Mouse (Mus musculus): ENCODE measurements around the gene Arhgdib.

Arhgdib gene

DNA sequence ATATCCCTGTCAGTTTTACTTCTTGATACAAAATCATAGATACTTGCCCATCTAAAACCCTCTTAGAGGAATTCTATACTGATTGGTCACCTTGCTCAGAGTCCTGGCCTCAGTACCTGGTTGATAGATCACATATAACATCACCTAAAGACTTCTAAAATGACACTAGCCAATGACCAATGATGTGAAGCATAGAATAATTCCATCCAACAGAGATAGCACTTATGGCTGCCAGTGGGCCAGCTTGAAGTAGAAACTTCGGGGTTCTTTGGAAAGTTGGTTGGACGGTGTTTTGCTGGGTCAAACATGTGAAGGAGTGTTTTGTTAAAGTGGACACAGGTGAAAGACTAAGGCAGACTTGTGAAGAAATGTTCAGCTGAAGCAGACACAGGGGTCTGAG, 8.5 kb upstream of the Arhgdib start:
- no peak for DNase-seq (ENCODE audit: low spot score in 2 of 2)

DNA sequence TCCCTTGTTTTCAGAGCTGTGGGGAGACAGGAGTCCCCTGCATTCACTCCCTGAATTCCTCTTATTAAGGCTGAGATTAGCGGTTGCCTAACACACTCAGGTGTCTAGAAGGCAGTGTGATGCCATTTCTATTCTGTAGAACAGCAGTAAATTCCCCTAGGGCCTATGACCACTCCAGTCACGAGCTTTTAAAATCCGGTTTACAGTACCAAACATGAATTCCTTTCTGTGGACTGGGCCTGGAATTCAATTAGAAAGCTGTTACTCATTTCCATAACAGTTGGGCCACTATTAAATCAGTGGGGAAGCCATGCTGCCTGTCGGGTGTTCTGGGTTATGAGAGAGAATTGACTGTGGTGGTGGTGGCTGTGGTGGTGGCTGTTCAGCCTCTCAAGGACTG, 6.0 kb upstream of the Arhgdib start:
- DNase-seq (ENCODE audit: low spot score in 2 of 2), result no peak

DNA sequence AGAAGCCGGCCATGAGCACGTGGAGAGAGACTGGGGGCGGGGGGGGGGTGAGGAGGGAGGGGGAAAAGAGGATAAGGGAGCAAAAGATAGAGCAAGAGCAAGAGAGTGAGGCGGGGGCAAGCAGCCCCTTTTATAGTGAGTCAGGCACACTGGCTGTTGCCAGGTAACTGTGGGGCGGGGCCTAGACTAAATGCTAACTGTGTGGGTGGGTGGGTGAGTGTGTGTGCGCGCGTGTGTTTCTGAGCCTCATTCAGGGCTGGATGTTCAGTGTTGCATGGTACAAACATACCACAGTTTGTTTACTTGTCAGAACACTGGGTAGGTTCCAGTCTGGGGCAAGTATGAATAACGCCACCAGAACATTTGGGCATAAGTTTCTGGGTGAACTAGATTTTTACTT, 5.2 kb upstream of the Arhgdib start:
- no peak for DNase-seq (ENCODE audit: low spot score in 2 of 2)

GRCm38 (mm10) chr6:136946241-136946640, 4.5 kb upstream of the Arhgdib start:
- DNase-seq (ENCODE audit: low spot score in 2 of 2), result no peak

DNA sequence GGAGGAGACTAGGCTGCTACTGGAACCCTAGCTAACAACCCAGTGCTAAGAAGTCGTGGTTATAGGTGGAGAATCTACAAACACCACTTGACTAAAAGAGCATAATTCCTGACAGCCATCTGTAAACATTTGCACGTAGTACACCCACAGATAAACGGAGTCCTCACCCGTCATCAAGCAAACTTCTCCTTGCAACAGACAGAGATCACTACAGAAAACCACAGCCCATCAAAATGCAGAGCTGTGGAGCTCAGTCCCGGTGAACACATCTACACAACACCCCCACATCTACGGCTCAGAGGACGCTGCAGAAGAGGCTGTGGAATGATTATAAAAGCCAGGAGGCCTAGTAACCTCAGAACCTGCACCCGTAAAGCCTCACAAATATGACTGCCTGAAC, 2.8 kb upstream of the Arhgdib start:
- no peak for DNase-seq (ENCODE audit: low spot score in 2 of 2)

GRCm38 (mm10) chr6:136943392-136943791, 1.7 kb upstream of the Arhgdib start:
- no peak for DNase-seq (ENCODE audit: low spot score in 2 of 2)

DNA sequence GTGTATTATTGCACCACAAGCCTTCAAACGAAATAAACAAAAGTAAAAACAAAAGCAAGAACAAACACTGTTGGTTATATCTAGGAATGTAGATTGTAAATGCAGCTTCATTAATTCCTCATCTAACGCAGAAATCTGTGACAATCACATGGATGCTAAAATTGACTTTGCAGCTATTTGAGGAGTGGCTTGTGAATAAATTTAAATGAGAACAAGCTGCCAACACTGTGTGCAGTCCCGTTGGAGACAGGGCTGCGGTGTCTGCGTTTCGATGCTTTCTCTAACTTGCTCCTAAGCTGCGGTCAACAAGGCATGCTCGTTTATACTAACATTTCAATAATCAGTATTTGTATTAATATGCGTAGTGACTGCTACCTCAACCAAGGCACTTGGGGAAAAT, 581 bp upstream of the Arhgdib start:
- DNase-seq (ENCODE audit: low spot score in 2 of 2), result no peak

DNA sequence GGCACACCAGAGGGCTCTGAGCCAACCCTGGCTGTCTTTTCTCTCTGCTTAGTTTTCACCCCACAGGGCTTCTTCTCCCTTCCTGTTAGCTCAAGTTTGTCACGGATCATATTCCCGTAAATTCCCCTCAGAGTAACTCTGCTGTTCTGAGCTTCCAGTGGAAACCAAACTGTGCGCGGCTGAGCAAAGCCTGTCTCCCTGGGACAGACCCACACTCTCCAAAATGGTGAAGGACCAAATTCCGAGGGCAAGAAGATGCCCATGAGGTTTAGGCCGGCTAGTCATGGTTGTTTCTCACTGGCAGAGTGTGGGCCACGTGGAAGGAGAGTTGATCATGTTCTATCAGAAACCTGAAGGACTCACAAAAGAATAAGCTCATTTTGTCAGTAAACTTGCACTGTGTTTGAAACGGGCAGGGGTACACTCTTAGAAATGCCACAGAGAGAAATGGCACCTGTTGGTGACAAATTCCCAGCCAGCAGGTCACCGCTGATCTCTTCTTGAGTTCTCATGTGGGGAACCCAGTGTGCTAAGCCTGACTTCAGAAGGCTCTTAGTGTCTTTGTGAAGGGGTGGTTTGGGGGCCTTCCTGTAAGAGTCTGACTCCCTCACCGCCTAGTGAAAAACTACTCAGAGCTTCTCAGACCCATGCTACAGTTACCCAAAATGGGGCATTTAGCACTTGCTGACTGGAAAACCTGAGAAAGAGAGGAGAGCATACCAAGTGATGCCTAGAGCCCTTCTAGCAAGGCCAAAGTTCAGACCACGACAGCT, 1.3 kb downstream of the Arhgdib start:
- DNase-seq (ENCODE audit: low spot score in 2 of 2), result no peak

GRCm38 (mm10) chr6:136939326-136940187, 2.1 kb downstream of the Arhgdib start:
- no peak for DNase-seq (ENCODE audit: low spot score in 2 of 2)

DNA sequence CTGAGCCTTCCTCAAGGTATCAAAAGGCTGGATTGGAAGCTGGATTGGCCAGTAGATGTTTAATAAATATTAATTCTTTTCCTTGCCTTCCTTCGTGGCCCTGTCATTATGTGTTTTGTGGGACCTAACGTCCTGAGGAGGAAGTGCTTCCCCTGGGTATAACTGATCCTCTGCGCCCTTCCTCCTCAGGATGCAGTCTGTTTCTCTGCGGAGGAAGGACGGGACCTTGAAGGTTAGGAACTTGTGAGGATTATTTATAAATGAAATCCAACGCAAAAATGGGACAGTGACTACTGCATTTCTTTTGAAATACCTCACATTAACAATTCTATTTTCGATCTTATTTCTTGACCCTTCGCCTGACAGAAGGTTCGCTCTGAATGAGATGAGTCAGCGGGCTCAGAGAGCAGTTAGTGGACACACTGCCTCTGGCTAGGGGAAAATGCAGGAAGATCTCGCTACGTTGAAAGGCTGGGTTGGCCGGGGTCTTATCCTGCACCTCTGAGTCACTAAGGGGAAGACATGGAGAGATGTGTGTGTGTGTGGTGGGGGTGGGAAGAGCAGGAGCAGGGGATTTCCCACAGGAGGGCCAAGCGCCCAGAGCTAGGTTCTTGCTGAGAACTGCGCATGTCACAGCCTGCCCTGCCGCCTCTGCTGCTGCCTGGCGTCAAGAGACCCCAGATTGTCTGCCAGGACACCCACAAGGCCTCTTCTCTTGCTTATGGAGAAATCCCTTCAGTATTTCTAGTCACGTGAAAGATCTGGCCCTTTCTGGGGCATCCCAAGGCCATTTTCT, 3.2 kb downstream of the Arhgdib start:
- DNase-seq (ENCODE audit: low spot score in 2 of 2), result no peak

- DNase-seq (ENCODE audit: low spot score in 2 of 2), result no peak
Measured at GRCm38 (mm10) chr6:136937117-136937516, 4.6 kb downstream of the Arhgdib start.

- no peak for DNase-seq (ENCODE audit: low spot score in 2 of 2)
Measured at GRCm38 (mm10) chr6:136936361-136936760, 5.3 kb downstream of the Arhgdib start.

- DNase-seq (ENCODE audit: low spot score in 2 of 2), result no peak
Measured at GRCm38 (mm10) chr6:136935233-136935632, 6.5 kb downstream of the Arhgdib start.

DNA sequence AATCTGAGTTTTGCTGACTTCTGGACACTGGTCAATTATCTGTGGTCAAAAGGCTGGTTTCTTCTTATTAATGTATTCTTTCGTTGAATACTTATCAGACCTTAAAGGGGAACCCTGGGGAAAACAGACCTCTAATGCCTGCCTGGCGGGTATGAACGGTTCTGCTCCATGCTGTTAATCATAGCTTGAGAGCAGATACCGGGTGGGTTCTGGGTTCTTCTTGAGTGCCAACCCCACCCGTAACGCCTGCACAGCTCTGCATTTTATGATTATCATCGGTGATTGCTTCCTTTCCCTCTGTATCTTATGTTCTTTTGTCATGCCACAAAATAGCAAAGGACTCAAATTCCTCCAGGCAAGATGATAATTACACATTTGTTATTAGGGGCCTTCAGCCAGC, 7.6 kb downstream of the Arhgdib start:
- no peak for DNase-seq (ENCODE audit: low spot score in 2 of 2)

GRCm38 (mm10) chr6:136931246-136931645, 10.5 kb downstream of the Arhgdib start:
- DNase-seq (ENCODE audit: low spot score in 2 of 2), result no peak

DNA sequence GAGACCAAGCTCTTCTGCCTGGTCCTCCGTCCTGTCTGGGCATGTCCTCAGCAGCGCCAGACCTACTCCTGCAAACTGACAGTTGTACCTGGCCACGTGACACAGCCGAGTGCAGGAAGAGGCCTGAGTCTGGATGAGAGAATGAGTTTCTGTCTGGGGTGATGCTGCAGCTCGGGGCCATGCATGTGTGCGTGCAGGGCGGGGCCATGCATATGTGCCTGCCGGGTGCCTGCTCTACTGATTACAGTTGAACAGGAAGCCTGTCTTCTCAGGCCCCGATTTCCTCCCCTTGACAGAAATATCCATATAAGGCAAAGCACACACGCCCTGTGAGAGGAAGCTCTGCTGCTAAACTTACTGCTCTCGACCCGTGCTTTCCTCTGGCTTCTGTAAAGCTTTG, 11.0 kb downstream of the Arhgdib start:
- DNase-seq (ENCODE audit: low spot score in 2 of 2), result no peak

GRCm38 (mm10) chr6:136927626-136928025, 14.1 kb downstream of the Arhgdib start:
- DNase-seq (ENCODE audit: low spot score in 2 of 2), result no peak

DNA sequence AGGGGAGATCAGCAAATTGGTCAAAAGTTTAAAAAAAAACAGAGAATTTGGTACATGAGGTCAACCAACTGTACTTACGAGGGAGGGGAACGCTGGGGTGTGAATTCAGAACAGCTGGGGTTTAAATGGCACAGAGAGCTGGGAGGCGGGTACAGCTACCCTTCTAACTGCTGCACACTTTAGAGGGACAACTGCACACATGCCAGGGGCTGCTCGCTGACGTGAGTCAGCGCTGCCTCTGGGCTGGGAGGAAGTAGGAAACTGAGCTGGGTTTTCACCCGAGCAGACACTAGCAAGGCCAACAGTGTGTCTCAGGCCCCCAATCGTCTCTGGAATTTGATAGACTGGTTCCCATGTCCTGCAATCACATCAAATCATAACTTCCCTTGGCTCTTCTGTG, 16.6 kb downstream of the Arhgdib start:
- DNase-seq (ENCODE audit: low spot score in 2 of 2), result no peak

- no peak for DNase-seq (ENCODE audit: low spot score in 2 of 2)
Measured at GRCm38 (mm10) chr6:136923532-136923931, 18.2 kb downstream of the Arhgdib start, which contains the start of gene Pde6h. Gene Pde6h (plus strand): TSS chr6:136923832.

GRCm38 (mm10) chr6:136922871-136923270, 18.8 kb downstream of the Arhgdib start:
- no peak for DNase-seq (ENCODE audit: low spot score in 2 of 2)

DNA sequence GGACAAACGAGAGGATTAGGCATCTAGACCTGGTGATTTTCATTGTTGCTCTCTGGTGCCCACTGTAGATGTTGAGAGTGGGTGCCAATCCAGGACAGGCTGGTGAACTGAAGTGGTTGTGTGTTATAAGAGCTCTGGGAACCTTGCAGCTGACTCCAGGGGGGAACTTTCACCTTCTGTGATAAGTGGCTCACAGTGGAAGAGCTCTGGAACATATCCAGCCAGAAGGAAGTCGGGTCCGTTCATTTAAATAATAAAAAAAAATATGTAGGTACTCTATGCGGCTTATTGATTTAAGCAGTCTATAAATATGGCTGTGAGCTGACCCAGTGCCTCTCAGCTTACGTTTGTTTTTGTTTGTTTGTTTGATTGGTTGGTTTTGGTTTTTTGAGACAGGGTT, 19.6 kb downstream of the Arhgdib start, which contains the start of gene Erp27:
Erp27 (minus strand) TSS at position 101 of the 400 bp plus-strand sequence.
- DNase-seq (ENCODE audit: low spot score in 2 of 2), result no peak

- DNase-seq (ENCODE audit: low spot score in 2 of 2), result no peak
Measured at GRCm38 (mm10) chr6:136921601-136922000, 20.1 kb downstream of the Arhgdib start.
